12 mouse cellular contexts compared by ENCODE assay signal in genomic region chr2:104128803-104129531, GRCm38 (mm10). TPM values are rescaled to one million over a fixed set of nuclear protein-coding genes. Genes with fewer than 3 reads are reported as not detected.
DNase-seq lines count a peak whose midpoint lies in the region; ATAC-seq and TF ChIP-seq lines count a peak whose summit lies in the region.
"Had no signal": no experiment of that assay in that cellular context is flagged by ENCODE, and none has a peak within 500 bp of the region (broad histone marks: within the 10 kb centered on the region; RNA-seq: fewer than 3 reads in every experiment).

No protein-coding gene starts in this region.

- H3K27me3 ChIP-seq in liver, adult 2 months (ENCODE audit: control insufficient read depth, insufficient read depth, low read length): no peaks in the 10 kb centered on the region
- peaks cover 7% of the 10 kb centered on the region; the same call in 1 of the 2 replicates for H3K27me3 ChIP-seq in liver, embryonic 11.5 days (replicated peaks; ENCODE audit: control insufficient read depth, insufficient read depth, low read length)
- H3K27me3 ChIP-seq in liver, embryonic 13.5 days: peaks cover 51% of the 10 kb centered on the region
- no peaks in the 10 kb centered on the region for H3K27me3 ChIP-seq in stomach, postnatal 0 days (ENCODE audit: control insufficient read depth, insufficient read depth, low read length)

- peaks cover 14% of the 10 kb centered on the region for H3K4me1 ChIP-seq in liver, adult 2 months (ENCODE audit: control insufficient read depth, insufficient read depth, low read length)
- peaks cover 24% of the 10 kb centered on the region for H3K4me1 ChIP-seq in liver, embryonic 11.5 days (replicated peaks; ENCODE audit: control insufficient read depth, insufficient read depth, low read length)
- H3K4me1 ChIP-seq in liver, embryonic 13.5 days (replicated peaks): peaks cover 50% of the 10 kb centered on the region
- H3K4me1 ChIP-seq in stomach, postnatal 0 days (replicated peaks; ENCODE audit: control insufficient read depth, insufficient read depth): no peaks in the 10 kb centered on the region

- H3K9me3 ChIP-seq in liver, embryonic 11.5 days (ENCODE audit: control insufficient read depth, low read length): no peaks in the 10 kb centered on the region
- no peaks in the 10 kb centered on the region for H3K9me3 ChIP-seq in liver, embryonic 13.5 days (replicated peaks)
- H3K9me3 ChIP-seq in stomach, postnatal 0 days (ENCODE audit: control insufficient read depth, low read length): no peaks in the 10 kb centered on the region

- TF ChIP-seq CTCF in liver, adult 2 months (IDR thresholded peaks at IDR 0.05; ENCODE audit: low read depth, low read length): no peak
- TF ChIP-seq CTCF in stomach, postnatal 0 days (IDR thresholded peaks at IDR 0.05; ENCODE audit: low read depth): no peak

- H3K9ac ChIP-seq in liver, adult 2 months (ENCODE audit: low read depth, low read length): peak overlapping the region; percentile 55
- H3K9ac ChIP-seq in liver, embryonic 11.5 days (ENCODE audit: low read depth, low read length): no peak overlapping the region
- peak overlapping the region; percentile 41 for H3K9ac ChIP-seq in liver, embryonic 13.5 days
- H3K9ac ChIP-seq in stomach, postnatal 0 days (ENCODE audit: low read length): no peak overlapping the region
- H3K9ac ChIP-seq: lung, embryonic 14.5 days had no signal

- WGBS in liver, adult 2 months: 34% methylated on average over 13 of the region's 13 CpGs
- WGBS in liver, embryonic 11.5 days: 81% methylated on average over 13 of the region's 13 CpGs
- 79% methylated on average over 13 of the region's 13 CpGs for WGBS in liver, embryonic 13.5 days (ENCODE audit: insufficient replicate concordance)
- 73% methylated on average over 13 of the region's 13 CpGs for WGBS in stomach, postnatal 0 days

- ATAC-seq in liver, embryonic 11.5 days (replicated peaks; ENCODE audit: low FRiP score): no peak
- no peak for ATAC-seq in liver, embryonic 13.5 days (ENCODE audit: low read depth)
- ATAC-seq in stomach, postnatal 0 days (ENCODE audit: low FRiP score, low TSS enrichment): peak; percentile 13; the same call in 1 of the 2 replicates
- ATAC-seq: inflammation-experienced regulatory T-cells, adult 6 months had no signal

- no peak for TF ChIP-seq POLR2A in liver, adult 2 months (IDR thresholded peaks at IDR 0.05; ENCODE audit: extremely low read depth, insufficient read depth, low read length)

- peak overlapping the region; percentile 28 for H3K4me3 ChIP-seq in liver, adult 2 months (ENCODE audit: insufficient read depth, low read depth, low read length)
- no peak overlapping the region for H3K4me3 ChIP-seq in liver, embryonic 11.5 days (ENCODE audit: low read depth, low read length)
- H3K4me3 ChIP-seq in liver, embryonic 13.5 days (replicated peaks): no peak overlapping the region
- no peak overlapping the region for H3K4me3 ChIP-seq in stomach, postnatal 0 days (ENCODE audit: low read depth, low read length)
- H3K4me3 ChIP-seq: left cerebral cortex, adult 2 months had no signal

- TF ChIP-seq EP300 in stomach, postnatal 0 days (optimal IDR thresholded peaks at IDR 0.05): no peak

- no peaks in the 10 kb centered on the region for H3K79me2 ChIP-seq in liver, adult 2 months (ENCODE audit: control insufficient read depth, insufficient read depth, low read length)

- peak overlapping the region; percentile 91 for H3K27ac ChIP-seq in liver, adult 2 months (replicated peaks; ENCODE audit: insufficient read depth, low read depth, low read length)
- H3K27ac ChIP-seq in liver, embryonic 11.5 days (ENCODE audit: low read depth, low read length): no peak overlapping the region
- H3K27ac ChIP-seq in liver, embryonic 13.5 days: 0 out of 2 replicates have a peak overlapping the region, but pooled peaks have one; percentile 93
- H3K27ac ChIP-seq in stomach, postnatal 0 days (replicated peaks): no peak overlapping the region
- H3K27ac ChIP-seq: left cerebral cortex, adult 2 months had no signal

- no peak overlapping the region for H3K4me2 ChIP-seq in liver, embryonic 11.5 days
- H3K4me2 ChIP-seq in liver, embryonic 13.5 days: peak overlapping the region; percentile 61
- no peak overlapping the region for H3K4me2 ChIP-seq in stomach, postnatal 0 days (replicated peaks; ENCODE audit: low read depth)
- H3K4me2 ChIP-seq: lung, embryonic 14.5 days had no signal

- H3K36me3 ChIP-seq in liver, adult 2 months (ENCODE audit: control insufficient read depth, insufficient read depth, low read length): no peaks in the 10 kb centered on the region
- no peaks in the 10 kb centered on the region for H3K36me3 ChIP-seq in liver, embryonic 11.5 days (ENCODE audit: control insufficient read depth, insufficient read depth, low read length)
- no peaks in the 10 kb centered on the region for H3K36me3 ChIP-seq in liver, embryonic 13.5 days
- no peaks in the 10 kb centered on the region for H3K36me3 ChIP-seq in stomach, postnatal 0 days (ENCODE audit: control insufficient read depth, insufficient read depth, low read length)

- DNase-seq in liver, adult 2 months (ENCODE audit: extremely low read depth, low read depth, low spot score): peak; percentile 96
- DNase-seq in liver, embryonic 11.5 days (ENCODE audit: low spot score): no peak
- DNase-seq in gonadal fat pad, adult 2 months (ENCODE audit: low read depth): peak; percentile 80
- DNase-seq in liver, embryonic 13.5 days: no peak
- DNase-seq in stomach, postnatal 0 days (ENCODE audit: low spot score): no peak
- no peak for DNase-seq in embryo, embryonic 11 days
- no peak for DNase-seq in thymus, postnatal 0 days (ENCODE audit: low spot score)
- DNase-seq: cerebellum, postnatal 36 days; heart, postnatal 14 days; lung, embryonic 14.5 days had no signal

RNA-seq across cellular contexts. Expression of gene A930018P22Rik, which starts 6.4 kb away (rescaled TPM):
- total RNA-seq in liver, adult 2 months (2014; rRNA removed): 0.18 TPM in 1 of 2 replicates, not detected in the other
- 0.26 and 0.35 TPM in 2 replicates for polyA plus RNA-seq in liver, adult 2 months (2012; rRNA removed)
- polyA plus RNA-seq in liver, embryonic 11.5 days (2014; fragmentation: Nextera tagmentation; extraction: Ambion mirVana): 0.23 TPM in 1 of 2 replicates, not detected in the other
- polyA plus RNA-seq in gonadal fat pad, adult 2 months (2012; rRNA removed): 0.27 and 0.38 TPM in 2 replicates
- polyA plus RNA-seq in liver, embryonic 13.5 days (2015; fragmentation: Nextera tagmentation; extraction: Ambion mirVana): 0.19 and 0.48 TPM in 2 replicates
- polyA plus RNA-seq in stomach, postnatal 0 days (2015; fragmentation: Nextera tagmentation; extraction: Ambion mirVana): 0.47 and 0.53 TPM in 2 replicates
- not detected in 2 replicates for polyA plus RNA-seq in thymus, postnatal 0 days (2015; fragmentation: Nextera tagmentation; extraction: Ambion mirVana)
- polyA plus RNA-seq: inflammation-experienced regulatory T-cells, adult 6 months; lung, embryonic 14.5 days had no signal

RNA-seq across cellular contexts. Expression of gene Cd59a, which starts 33.4 kb away (rescaled TPM):
- 62.5 and 69.5 TPM in 2 replicates for total RNA-seq in liver, adult 2 months (2014; rRNA removed)
- 28.6 and 39.5 TPM in 2 replicates for polyA plus RNA-seq in liver, adult 2 months (2012; rRNA removed)
- polyA plus RNA-seq in liver, embryonic 11.5 days (2014; fragmentation: Nextera tagmentation; extraction: Ambion mirVana): 73.4 and 77.6 TPM in 2 replicates
- polyA plus RNA-seq in gonadal fat pad, adult 2 months (2012; rRNA removed): 31.7 and 76.2 TPM in 2 replicates
- polyA plus RNA-seq in liver, embryonic 13.5 days (2015; fragmentation: Nextera tagmentation; extraction: Ambion mirVana): 82.9 and 85.7 TPM in 2 replicates
- 58.4 and 59.6 TPM in 2 replicates for polyA plus RNA-seq in stomach, postnatal 0 days (2015; fragmentation: Nextera tagmentation; extraction: Ambion mirVana)
- 8.4 and 9.1 TPM in 2 replicates for polyA plus RNA-seq in thymus, postnatal 0 days (2015; fragmentation: Nextera tagmentation; extraction: Ambion mirVana)

RNA-seq across cellular contexts. Expression of gene Cd59b, which starts 59.3 kb away (rescaled TPM):
- total RNA-seq in liver, adult 2 months (2014; rRNA removed): 9.5 and 20.7 TPM in 2 replicates
- polyA plus RNA-seq in liver, adult 2 months (2012; rRNA removed): 17.7 and 28.1 TPM in 2 replicates
- 8.7 and 10.6 TPM in 2 replicates for polyA plus RNA-seq in liver, embryonic 11.5 days (2014; fragmentation: Nextera tagmentation; extraction: Ambion mirVana)
- polyA plus RNA-seq in gonadal fat pad, adult 2 months (2012; rRNA removed): 7.5 and 12.0 TPM in 2 replicates
- 13.1 and 13.3 TPM in 2 replicates for polyA plus RNA-seq in liver, embryonic 13.5 days (2015; fragmentation: Nextera tagmentation; extraction: Ambion mirVana)
- 5.5 and 6.4 TPM in 2 replicates for polyA plus RNA-seq in stomach, postnatal 0 days (2015; fragmentation: Nextera tagmentation; extraction: Ambion mirVana)
- polyA plus RNA-seq in thymus, postnatal 0 days (2015; fragmentation: Nextera tagmentation; extraction: Ambion mirVana): 2.1 and 2.3 TPM in 2 replicates
- polyA plus RNA-seq: inflammation-experienced regulatory T-cells, adult 6 months had no signal

Comparison
In these comparisons a context has a peak if more than half of its experiments do, and no peak if none do; other contexts are left out.
1. DNase-seq: peak in liver, adult 2 months (single experiment) and gonadal fat pad, adult 2 months (single experiment); none in liver, embryonic 11.5 days (single experiment), liver, embryonic 13.5 days (single experiment), stomach, postnatal 0 days (single experiment), embryo, embryonic 11 days (single experiment) and thymus, postnatal 0 days (single experiment).
2. H3K27ac ChIP-seq: peak in liver, adult 2 months (single experiment) and liver, embryonic 13.5 days (single experiment); none in liver, embryonic 11.5 days (single experiment) and stomach, postnatal 0 days (single experiment).
3. H3K9ac ChIP-seq: peak in liver, adult 2 months (single experiment) and liver, embryonic 13.5 days (single experiment); none in liver, embryonic 11.5 days (single experiment) and stomach, postnatal 0 days (single experiment).